Mouse (Mus musculus): ENCODE data around the gene Aif1. TPM values are rescaled to one million over a fixed set of nuclear protein-coding genes. Genes with fewer than 3 reads are reported as not detected.

Gene Aif1
- polyA plus RNA-seq, 1 experiment = 420 TPM

DNA sequence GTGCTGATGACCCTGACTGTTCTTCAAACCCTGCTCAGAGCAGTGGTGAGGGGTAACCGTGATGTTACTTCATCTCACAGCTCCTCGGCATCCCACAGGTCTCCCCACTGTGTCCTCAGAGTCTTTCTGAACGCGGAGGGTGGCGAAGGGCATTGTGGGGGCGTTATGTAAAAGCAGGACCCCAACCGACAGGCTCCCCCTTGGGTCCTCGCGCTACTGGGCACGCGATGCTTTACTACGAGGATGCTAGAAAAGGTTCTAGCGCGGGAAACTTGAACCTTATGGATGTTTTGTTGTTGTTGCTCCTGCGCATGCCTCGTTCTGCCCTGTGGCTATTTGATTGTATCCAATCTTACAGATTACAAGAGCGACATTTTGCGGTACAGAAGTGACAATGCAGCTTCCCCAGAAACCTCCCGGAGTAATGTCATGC, 54.0 kb downstream of the Aif1 start, which contains the start of gene Csnk2b:
Gene Csnk2b, minus strand, starts transcription at position 183 of the 433 bp plus-strand sequence.
- peaks cover 15% of the 10 kb centered on the region for H3K4me1 ChIP-seq (ENCODE audit: control insufficient read depth, insufficient read depth, low read length)
- H3K27ac ChIP-seq (ENCODE audit: insufficient read depth, low read depth, low read length) = peak within 1 kb of the TSS; percentile 65
- TF ChIP-seq CTCF (IDR thresholded peaks at IDR 0.05; ENCODE audit: low read depth, low read length) = no peak
- no peak for TF ChIP-seq POLR2A (IDR thresholded peaks at IDR 0.05; ENCODE audit: borderline replicate concordance, low read depth, low read length)
- peak within 1 kb of the TSS; percentile 85 for H3K4me3 ChIP-seq (ENCODE audit: insufficient read depth, low read length)

DNA sequence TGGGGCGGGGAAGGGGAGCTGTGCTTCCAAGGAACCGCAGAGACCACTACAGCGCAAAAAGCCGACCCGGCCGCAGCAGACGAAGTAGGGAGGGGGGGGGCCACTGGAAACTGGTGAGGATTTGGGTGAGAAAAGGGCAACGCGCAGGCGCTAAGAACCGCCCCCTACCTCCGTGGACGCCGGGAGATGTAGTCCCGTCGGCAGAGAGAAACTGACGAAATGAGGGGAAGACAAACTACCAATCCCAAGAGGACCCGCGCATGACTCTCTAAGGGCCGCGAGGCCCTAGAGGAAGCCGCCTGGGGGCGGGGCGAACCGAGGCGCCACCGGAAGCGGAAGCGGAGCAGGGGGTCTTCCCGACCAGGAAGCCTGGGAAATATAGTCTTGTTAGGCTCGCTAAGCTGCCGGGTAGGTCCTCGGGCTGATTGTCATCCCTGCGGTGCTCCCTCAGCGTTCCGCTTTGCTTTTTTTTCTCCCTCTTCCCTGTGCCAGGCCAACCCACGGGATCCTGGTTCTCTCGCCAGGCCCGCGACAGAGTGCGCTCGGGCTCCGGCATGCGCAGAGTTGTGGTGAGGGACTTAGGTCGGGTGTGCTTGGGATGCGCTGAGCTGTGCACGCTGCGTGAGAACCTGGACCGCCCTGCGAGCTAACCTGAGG, 54.6 kb downstream of the Aif1 start, which contains the start of gene Gpank1:
Gene Gpank1, plus strand, starts transcription at position 313 of the 657 bp plus-strand sequence.
- peak within 1 kb of the TSS; percentile 85 for H3K4me3 ChIP-seq (ENCODE audit: insufficient read depth, low read length)
- TF ChIP-seq CTCF (IDR thresholded peaks at IDR 0.05; ENCODE audit: low read depth, low read length) (no peak), POLR2A (IDR thresholded peaks at IDR 0.05; ENCODE audit: borderline replicate concordance, low read depth, low read length) (no peak)
- H3K4me1 ChIP-seq (ENCODE audit: control insufficient read depth, insufficient read depth, low read length) = peaks cover 15% of the 10 kb centered on the region
- peak within 1 kb of the TSS; percentile 65 for H3K27ac ChIP-seq (ENCODE audit: insufficient read depth, low read depth, low read length)

Other genes starting within 250 kb of the Aif1 start
- gene Neu1, start 244.8 kb downstream of the Aif1 start, polyA plus RNA-seq (2012; ENCODE audit: insufficient read depth, insufficient read length, missing spikeins) = 73.6 and 73.9 TPM in 2 replicates
- gene Hspa1b, start 216.8 kb downstream of the Aif1 start, polyA plus RNA-seq (2012; ENCODE audit: insufficient read depth, insufficient read length, missing spikeins) = 1.2 and 1.5 TPM in 2 replicates
- gene Gm20481, start 206.2 kb downstream of the Aif1 start, polyA plus RNA-seq (2012; ENCODE audit: insufficient read depth, insufficient read length, missing spikeins) = not detected in 2 replicates
- 1.3 TPM in 2 replicates for gene Hspa1a, start 203.9 kb downstream of the Aif1 start, polyA plus RNA-seq (2012; ENCODE audit: insufficient read depth, insufficient read length, missing spikeins)
- gene Hspa1l, start 203.4 kb downstream of the Aif1 start, polyA plus RNA-seq (2012; ENCODE audit: insufficient read depth, insufficient read length, missing spikeins) = not detected in 2 replicates
- gene Lsm2, start 194.2 kb downstream of the Aif1 start, polyA plus RNA-seq (2012; ENCODE audit: insufficient read depth, insufficient read length, missing spikeins) = 37.1 and 44.0 TPM in 2 replicates
- 28.4 and 35.2 TPM in 2 replicates for gene Vars, start 175.1 kb downstream of the Aif1 start, polyA plus RNA-seq (2012; ENCODE audit: insufficient read depth, insufficient read length, missing spikeins)
- 0.31 and 0.34 TPM in 2 replicates for gene Vwa7, start 159.5 kb downstream of the Aif1 start, polyA plus RNA-seq (2012; ENCODE audit: insufficient read depth, insufficient read length, missing spikeins)
- gene Sapcd1, start 148.1 kb downstream of the Aif1 start, polyA plus RNA-seq (2012; ENCODE audit: insufficient read depth, insufficient read length, missing spikeins) = not detected in 2 replicates
- 2.4 and 3.2 TPM in 2 replicates for gene Msh5, start 129.3 kb downstream of the Aif1 start, polyA plus RNA-seq (2012; ENCODE audit: insufficient read depth, insufficient read length, missing spikeins)
- gene Clic1, start 126.1 kb downstream of the Aif1 start, polyA plus RNA-seq (2012; ENCODE audit: insufficient read depth, insufficient read length, missing spikeins) = 357 and 381 TPM in 2 replicates
- 9.0 and 10.9 TPM in 2 replicates for gene Ddah2, start 117.0 kb downstream of the Aif1 start, polyA plus RNA-seq (2012; ENCODE audit: insufficient read depth, insufficient read length, missing spikeins)
- gene Ly6g6c, start 110.7 kb downstream of the Aif1 start, polyA plus RNA-seq (2012; ENCODE audit: insufficient read depth, insufficient read length, missing spikeins) = not detected in 2 replicates
- gene Mpig6b, start 109.9 kb downstream of the Aif1 start, polyA plus RNA-seq (2012; ENCODE audit: insufficient read depth, insufficient read length, missing spikeins) = not detected in 2 replicates
- not detected in 2 replicates for gene Ly6g6e, start 99.2 kb downstream of the Aif1 start, polyA plus RNA-seq (2012; ENCODE audit: insufficient read depth, insufficient read length, missing spikeins)
- gene Ly6g6d, start 98.0 kb downstream of the Aif1 start, polyA plus RNA-seq (2012; ENCODE audit: insufficient read depth, insufficient read length, missing spikeins) = 1.0 TPM in 1 of 2 replicates, not detected in the other
- gene Ly6g6f, start 90.5 kb downstream of the Aif1 start, polyA plus RNA-seq (2012; ENCODE audit: insufficient read depth, insufficient read length, missing spikeins) = not detected in 2 replicates
- 39.8 and 40.7 TPM in 2 replicates for gene Abhd16a, start 86.8 kb downstream of the Aif1 start, polyA plus RNA-seq (2012; ENCODE audit: insufficient read depth, insufficient read length, missing spikeins)
- not detected in 2 replicates for gene Ly6g5c, start 67.8 kb downstream of the Aif1 start, polyA plus RNA-seq (2012; ENCODE audit: insufficient read depth, insufficient read length, missing spikeins)
- 0.54 and 0.92 TPM in 2 replicates for gene Ly6g5b, start 60.6 kb downstream of the Aif1 start, polyA plus RNA-seq (2012; ENCODE audit: insufficient read depth, insufficient read length, missing spikeins)
- gene Gpank1, start 54.6 kb downstream of the Aif1 start, polyA plus RNA-seq (2012; ENCODE audit: insufficient read depth, insufficient read length, missing spikeins) = 24.6 and 29.1 TPM in 2 replicates
- 136 and 143 TPM in 2 replicates for gene Csnk2b, start 54.0 kb downstream of the Aif1 start, polyA plus RNA-seq (2012; ENCODE audit: insufficient read depth, insufficient read length, missing spikeins)
- 29.2 and 30.4 TPM in 2 replicates for gene D17H6S53E, start 49.7 kb downstream of the Aif1 start, polyA plus RNA-seq (2012; ENCODE audit: insufficient read depth, insufficient read length, missing spikeins)
- gene Apom, start 44.0 kb downstream of the Aif1 start, polyA plus RNA-seq (2012; ENCODE audit: insufficient read depth, insufficient read length, missing spikeins) = not detected in 2 replicates
- gene Bag6, start 40.9 kb downstream of the Aif1 start, polyA plus RNA-seq (2012; ENCODE audit: insufficient read depth, insufficient read length, missing spikeins) = 151 and 166 TPM in 2 replicates
- 136 and 162 TPM in 2 replicates for gene Prrc2a, start 11.2 kb downstream of the Aif1 start, polyA plus RNA-seq (2012; ENCODE audit: insufficient read depth, insufficient read length, missing spikeins)
- gene Lst1, start 12.4 kb upstream of the Aif1 start, polyA plus RNA-seq (2012; ENCODE audit: insufficient read depth, insufficient read length, missing spikeins) = 811 and 856 TPM in 2 replicates
- gene Ltb, start 18.4 kb upstream of the Aif1 start, polyA plus RNA-seq (2012; ENCODE audit: insufficient read depth, insufficient read length, missing spikeins) = not detected in 2 replicates
- 11.9 and 12.8 TPM in 2 replicates for gene Tnf, start 25.9 kb upstream of the Aif1 start, polyA plus RNA-seq (2012; ENCODE audit: insufficient read depth, insufficient read length, missing spikeins)
- not detected in 2 replicates for gene Lta, start 29.3 kb upstream of the Aif1 start, polyA plus RNA-seq (2012; ENCODE audit: insufficient read depth, insufficient read length, missing spikeins)
- not detected in 2 replicates for gene Gm16181, start 44.8 kb upstream of the Aif1 start, polyA plus RNA-seq (2012; ENCODE audit: insufficient read depth, insufficient read length, missing spikeins)
- gene Atp6v1g2, start 57.6 kb upstream of the Aif1 start, polyA plus RNA-seq (2012; ENCODE audit: insufficient read depth, insufficient read length, missing spikeins) = 11.2 and 15.1 TPM in 2 replicates
- 15.5 and 15.7 TPM in 2 replicates for gene Nfkbil1, start 59.7 kb upstream of the Aif1 start, polyA plus RNA-seq (2012; ENCODE audit: insufficient read depth, insufficient read length, missing spikeins)
- 164 and 169 TPM in 2 replicates for gene Ddx39b, start 65.7 kb upstream of the Aif1 start, polyA plus RNA-seq (2012; ENCODE audit: insufficient read depth, insufficient read length, missing spikeins)
- gene H2-D1, start 86.7 kb upstream of the Aif1 start, polyA plus RNA-seq (2012; ENCODE audit: insufficient read depth, insufficient read length, missing spikeins) = 2,808 and 2,856 TPM in 2 replicates
- 0.63 and 0.80 TPM in 2 replicates for gene H2-Q1, start 144.3 kb upstream of the Aif1 start, polyA plus RNA-seq (2012; ENCODE audit: insufficient read depth, insufficient read length, missing spikeins)
- 0.91 and 1.2 TPM in 2 replicates for gene H2-Q2, start 166.2 kb upstream of the Aif1 start, polyA plus RNA-seq (2012; ENCODE audit: insufficient read depth, insufficient read length, missing spikeins)
- gene H2-Q4, start 203.5 kb upstream of the Aif1 start, polyA plus RNA-seq (2012; ENCODE audit: insufficient read depth, insufficient read length, missing spikeins) = 87.8 and 102 TPM in 2 replicates
- 3.0 and 3.4 TPM in 2 replicates for gene H2-Q6, start 248.8 kb upstream of the Aif1 start, polyA plus RNA-seq (2012; ENCODE audit: insufficient read depth, insufficient read length, missing spikeins)